Mouse (Mus musculus) bone marrow, adult 2 months (tissue): ENCODE data around the gene Btbd19.

Experiments
- CTCF ChIP-seq: fragments of 200-500 bp; IDR thresholded peaks from 2 replicates; pipeline ENCODE4 v1.5.1; 2011; ENCODE audit warnings: low read length, control low read depth; ENCODE audit not compliant: control insufficient read depth, insufficient read depth
- POLR2A ChIP-seq: fragments of 200-500 bp; IDR thresholded peaks from 2 replicates; pipeline ENCODE4 v1.6.1; 2011; ENCODE audit warnings: low read depth, mild to moderate bottlenecking, control low read depth, low read length, borderline replicate concordance; ENCODE audit not compliant: control insufficient read depth

- TF ChIP-seq POLR2A = no peak
- no peak for TF ChIP-seq CTCF
Observed at GRCm38 (mm10) chr4:117148047-117148713, 22.7 kb upstream of the Btbd19 start.
